Mouse (Mus musculus) neural tube, postnatal 0 days (tissue): ENCODE measurements around the gene Serinc3. TPM values are rescaled to one million over a fixed set of nuclear protein-coding genes. Genes with fewer than 3 reads are reported as not detected.

Experiments
- polyA plus RNA-seq: library from polyadenylated mRNA; unstranded; fragments of >200 nt; fragmentation: Nextera tagmentation; extraction: Ambion mirVana; gene quantifications from 2 replicates; pipeline ENCODE4 v1.2.1, GENCODE M21; 2015

Gene Serinc3
- 36.4 and 38.8 TPM in 2 replicates for polyA plus RNA-seq

DNA sequence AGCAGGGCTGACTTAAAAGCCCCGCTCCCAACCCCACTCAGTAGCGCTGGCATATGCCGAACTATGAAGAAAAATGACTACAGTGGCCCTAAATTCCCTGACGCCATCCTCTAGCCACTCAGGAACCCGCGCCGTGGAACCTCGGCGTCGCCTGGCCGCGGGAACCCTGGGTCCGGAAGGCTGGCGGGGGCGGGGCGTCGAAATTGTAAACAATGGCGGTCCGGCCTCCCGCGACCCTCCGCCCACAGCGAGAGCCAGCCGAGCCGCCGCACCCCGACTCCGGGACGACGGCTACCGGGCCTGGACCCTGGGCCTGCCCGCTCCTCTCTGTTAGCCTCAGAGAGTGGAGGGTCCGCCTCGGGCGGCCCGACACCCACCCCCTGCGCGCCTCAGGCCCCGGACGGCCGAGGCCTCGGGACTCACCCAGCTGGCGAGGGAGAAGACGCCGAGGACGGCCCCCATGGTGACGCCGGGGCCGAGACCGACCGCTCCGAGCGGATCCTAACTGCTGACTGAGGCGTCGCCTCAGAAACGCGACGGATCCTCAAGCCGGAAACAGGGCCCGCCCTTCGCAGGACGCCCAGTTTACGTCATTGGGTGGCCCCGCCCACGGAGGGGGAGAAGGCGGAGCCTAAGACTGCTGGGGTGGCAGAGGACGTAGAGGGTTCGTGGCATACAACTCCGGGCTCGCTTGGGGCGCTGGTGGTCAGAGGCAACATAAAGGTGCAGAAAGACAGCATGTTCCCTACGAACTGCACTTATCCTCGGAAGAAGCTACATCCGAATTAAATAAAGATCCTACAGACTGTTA, at the start of gene Serinc3:
Serinc3 (minus strand) TSS at position 557 of the 811 bp plus-strand sequence.

DNA sequence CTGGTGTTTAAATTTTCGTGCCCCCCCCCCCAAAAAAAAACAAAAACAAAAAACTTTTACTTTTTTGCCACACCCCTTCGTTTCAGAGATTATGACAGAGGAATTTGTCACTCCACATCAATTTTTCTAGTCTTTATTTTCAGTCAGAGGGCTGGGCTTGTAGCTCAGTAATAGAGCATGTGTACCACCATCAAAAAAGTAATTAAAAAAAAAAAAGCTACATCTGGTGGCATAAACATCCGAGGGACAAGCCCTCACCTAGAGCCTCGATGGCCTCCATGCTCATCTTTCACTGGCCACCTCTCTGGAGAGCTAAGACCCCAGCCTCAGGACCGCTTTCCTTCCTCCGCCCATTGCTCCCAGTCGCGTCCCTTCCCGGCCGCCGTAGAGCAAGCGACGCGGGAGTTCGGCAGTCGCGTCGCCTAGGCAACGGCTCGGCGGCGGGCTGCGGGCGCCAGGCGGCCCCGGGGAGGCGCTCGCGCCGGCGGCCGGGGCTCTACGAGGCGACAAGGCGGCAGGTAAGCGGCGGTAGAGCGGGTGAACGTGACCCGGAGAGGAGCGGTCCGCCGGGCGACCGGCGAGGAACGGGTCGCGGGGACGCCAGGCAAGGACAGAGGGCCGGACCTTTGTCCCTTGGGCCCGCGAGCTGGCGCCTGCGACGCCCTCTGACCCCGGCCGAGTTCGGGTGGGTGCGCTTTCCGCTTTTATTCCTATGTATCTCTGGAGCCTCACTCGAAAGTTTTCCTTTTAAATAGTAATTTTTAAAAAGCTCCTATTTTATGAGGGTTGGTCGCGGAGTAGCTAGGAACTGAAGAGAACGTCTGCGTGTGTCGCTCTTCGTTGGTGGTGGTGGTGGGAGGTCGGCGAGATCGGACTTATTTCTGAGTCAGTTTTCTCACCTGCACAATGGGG, 13.3 kb upstream of the Serinc3 start, which contains the start of gene Pkig:
Pkig (plus strand) TSS at position 412 of the 912 bp plus-strand sequence.

DNA sequence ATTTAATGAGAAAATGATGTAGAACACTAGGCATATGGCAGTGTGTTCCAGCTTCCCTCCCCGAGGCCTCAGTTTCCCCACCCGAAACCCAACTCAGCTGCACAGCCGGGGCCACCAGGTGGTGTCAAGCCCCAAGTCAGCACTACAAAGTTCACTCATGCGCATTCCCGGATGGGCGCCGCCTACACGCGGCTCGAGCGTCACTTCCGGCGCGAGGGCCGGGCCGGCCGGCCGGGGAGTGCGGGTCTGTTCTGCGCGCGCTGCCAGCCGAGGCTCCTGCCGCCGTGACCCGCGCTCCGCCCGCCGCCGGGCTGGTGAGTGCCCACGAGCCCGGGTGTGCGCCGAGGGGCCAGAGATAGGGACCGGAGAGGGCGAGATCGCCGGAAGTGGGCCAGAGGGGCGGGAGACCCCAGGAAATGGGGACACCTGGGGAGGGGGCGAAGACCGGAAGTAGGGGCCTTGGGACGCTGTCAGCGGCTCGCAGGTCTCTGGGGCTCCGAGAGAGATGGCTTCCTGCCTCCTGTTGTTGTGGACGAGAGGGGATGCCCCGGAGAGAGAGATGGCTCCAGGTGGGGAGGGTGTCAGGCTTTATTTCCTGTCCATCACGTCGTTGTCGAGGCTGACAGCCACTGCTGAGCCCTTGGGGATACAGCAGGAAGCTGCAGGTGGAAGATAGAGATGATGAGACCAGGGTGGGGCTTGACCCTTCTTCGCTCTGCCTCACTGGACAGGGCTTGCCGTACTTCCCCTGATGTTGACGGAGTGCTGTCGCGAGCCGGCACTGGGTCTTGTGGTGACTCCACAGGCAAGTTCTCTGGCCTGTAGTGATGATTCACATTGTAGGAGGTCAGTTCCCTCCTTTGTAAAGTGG, 42.6 kb downstream of the Serinc3 start, which contains the start of gene Ttpal:
Ttpal (plus strand) TSS at position 214 of the 871 bp plus-strand sequence.

Other genes with a start within 250 kb of the Serinc3 start
- gene Jph2, start 247.1 kb downstream of the Serinc3 start, polyA plus RNA-seq: 0.89 and 1.0 TPM in 2 replicates
- gene Oser1, start 220.4 kb downstream of the Serinc3 start, polyA plus RNA-seq: 56.9 and 58.7 TPM in 2 replicates
- 108 and 123 TPM in 2 replicates for gene Gdap1l1, start 206.7 kb downstream of the Serinc3 start, polyA plus RNA-seq
- gene Fitm2, start 172.5 kb downstream of the Serinc3 start, polyA plus RNA-seq: 16.7 and 17.4 TPM in 2 replicates
- gene R3hdml, start 152.8 kb downstream of the Serinc3 start, polyA plus RNA-seq: 0.28 and 0.42 TPM in 2 replicates
- gene Hnf4a, start 138.3 kb downstream of the Serinc3 start, polyA plus RNA-seq: not detected in 2 replicates
- gene Ttpal, start 42.8 kb downstream of the Serinc3 start, polyA plus RNA-seq: 23.2 and 25.6 TPM in 2 replicates
- 111 and 132 TPM in 2 replicates for gene Pkig, start 13.3 kb upstream of the Serinc3 start, polyA plus RNA-seq
- gene Ada, start 105.1 kb upstream of the Serinc3 start, polyA plus RNA-seq: 3.0 and 3.3 TPM in 2 replicates
- gene Ccn5, start 175.7 kb upstream of the Serinc3 start, polyA plus RNA-seq: 0.61 and 0.66 TPM in 2 replicates
- gene Kcnk15, start 208.5 kb upstream of the Serinc3 start, polyA plus RNA-seq: 0.08 and 0.11 TPM in 2 replicates